Mouse (Mus musculus) mesoderm, embryonic 11.5 days (tissue): ENCODE measurements at regions not wholly inside any gene's neighbourhood (a gene's known extent, or its start where the extent isn't known, plus 50 kb on each side); places are given as distances from the start of the nearest gene placed in this dataset.

ENCODE experiments used
- DNase-seq: peaks from one replicate; pipeline ENCODE4 v3.0.0-alpha.2; 2012; ENCODE audit warnings: low read depth, low spot score

DNA sequence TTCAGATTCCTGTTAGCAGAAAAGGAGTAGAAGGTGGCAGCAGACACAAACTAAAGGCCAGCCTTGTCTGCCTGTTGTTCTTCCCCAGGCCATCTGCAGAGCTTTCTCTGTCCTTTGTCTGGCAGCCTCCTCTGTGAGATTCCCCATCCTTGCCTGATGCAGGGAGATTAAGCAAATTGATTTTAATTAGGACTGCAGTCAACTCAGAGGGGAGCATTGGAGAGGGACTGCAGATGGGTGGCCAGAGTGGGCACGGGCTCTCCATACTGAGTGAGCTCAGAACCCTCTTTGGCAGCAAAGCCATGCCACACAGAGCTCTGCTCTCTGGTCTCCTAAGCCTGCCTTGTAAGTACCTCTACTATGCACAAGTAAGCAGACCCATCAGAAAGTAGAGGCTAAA lies 158.5 kb downstream of the Maf start:
- DNase-seq: no peak

DNA sequence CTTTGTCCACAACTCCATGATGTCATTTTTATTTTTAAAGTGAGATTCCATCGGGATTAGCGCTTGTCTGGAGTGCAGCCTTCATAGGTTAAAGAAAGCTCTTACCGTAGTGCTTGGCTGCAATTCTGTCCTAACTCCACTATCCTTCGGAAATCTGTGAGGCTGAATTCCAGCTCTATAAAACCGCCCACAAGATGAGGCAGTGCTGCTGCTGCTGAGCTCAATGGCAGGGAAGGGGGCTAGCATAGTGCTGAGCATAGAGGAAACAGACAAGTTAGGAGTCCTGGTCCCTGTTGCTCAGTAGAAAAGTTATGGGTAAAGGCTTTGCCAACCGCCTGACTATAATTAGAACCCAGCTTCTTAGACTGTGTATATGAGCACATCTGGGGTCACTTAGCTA lies 163.5 kb downstream of the Maf start:
- no peak for DNase-seq

DNA sequence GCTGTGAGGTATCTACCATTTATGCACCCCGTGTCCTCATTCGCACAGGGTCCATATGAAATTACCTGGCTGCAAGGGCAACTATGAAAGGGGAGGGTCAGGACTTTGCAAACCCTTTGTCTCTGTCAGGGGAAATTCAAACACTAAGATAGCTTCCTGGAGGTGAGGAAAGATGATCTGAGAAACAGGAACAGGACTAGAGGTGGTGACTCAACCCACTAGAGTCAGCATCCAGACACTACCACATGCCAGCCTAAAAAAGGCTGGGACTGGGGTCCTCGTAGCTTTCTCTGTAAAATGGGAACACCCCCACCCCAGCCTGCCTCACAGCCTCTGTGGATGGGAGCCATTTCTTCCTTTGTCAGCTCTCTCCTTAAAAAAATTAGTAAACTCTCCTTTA lies 164.7 kb downstream of the Maf start:
- no peak for DNase-seq

DNA sequence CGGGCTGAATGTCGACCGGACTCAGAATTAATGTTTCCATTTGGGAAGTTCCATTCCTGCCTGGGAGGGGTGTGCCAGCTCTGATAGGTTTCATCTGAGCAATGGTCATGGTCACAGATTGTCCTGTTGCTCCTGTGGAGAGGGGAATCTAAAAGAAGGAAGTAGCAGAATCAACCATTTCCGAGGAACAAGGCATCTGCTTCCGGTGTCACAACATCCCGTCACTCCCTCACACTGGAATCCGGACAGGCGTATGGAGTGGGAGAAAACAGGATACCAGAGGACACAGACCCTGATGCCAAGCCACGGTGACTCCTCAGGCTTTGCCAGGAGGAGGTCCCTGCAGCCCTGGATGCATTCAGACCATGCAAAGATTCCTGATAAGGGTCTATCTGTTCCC lies 168.0 kb downstream of the Maf start:
- DNase-seq: no peak

DNA sequence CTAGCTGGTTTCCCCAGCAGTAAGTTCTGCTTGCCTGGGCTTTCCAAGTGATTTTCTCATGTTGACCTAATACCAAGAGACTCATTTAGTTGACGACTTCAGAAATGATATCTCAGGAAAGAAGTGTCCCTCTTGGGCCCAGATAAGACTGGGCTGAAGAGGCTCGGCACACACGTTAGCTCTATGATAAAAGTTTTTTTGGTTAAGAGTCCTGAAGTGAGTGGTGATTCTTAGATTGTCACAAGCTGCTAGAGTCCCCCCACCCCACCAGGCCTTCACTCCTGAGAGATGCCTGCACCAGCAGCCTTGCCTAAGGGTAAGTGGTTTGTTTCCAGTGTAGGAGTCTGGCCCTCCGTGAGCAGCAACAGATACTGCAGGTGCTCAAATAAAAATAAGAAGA lies 169.4 kb downstream of the Maf start:
- no peak for DNase-seq

DNA sequence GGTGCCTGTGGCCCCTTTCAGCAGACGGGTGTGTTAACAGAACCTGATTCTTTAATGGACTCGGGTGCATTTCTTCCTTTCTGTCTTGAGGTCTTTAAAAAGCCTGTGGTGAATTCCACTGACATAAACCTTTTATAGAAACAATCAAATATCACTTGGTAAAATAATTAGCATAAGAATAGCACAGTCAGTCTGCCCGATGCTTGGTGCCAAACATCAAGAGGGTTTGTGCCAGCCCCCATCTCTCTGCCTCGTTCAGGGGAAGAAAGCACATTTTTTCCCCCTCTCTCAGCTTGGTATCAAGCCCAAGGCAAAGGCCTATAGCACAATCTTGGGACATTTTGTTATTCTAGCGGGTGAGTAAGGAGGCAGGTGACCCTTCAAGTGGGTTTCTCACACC lies 169.8 kb downstream of the Maf start:
- no peak for DNase-seq

DNA sequence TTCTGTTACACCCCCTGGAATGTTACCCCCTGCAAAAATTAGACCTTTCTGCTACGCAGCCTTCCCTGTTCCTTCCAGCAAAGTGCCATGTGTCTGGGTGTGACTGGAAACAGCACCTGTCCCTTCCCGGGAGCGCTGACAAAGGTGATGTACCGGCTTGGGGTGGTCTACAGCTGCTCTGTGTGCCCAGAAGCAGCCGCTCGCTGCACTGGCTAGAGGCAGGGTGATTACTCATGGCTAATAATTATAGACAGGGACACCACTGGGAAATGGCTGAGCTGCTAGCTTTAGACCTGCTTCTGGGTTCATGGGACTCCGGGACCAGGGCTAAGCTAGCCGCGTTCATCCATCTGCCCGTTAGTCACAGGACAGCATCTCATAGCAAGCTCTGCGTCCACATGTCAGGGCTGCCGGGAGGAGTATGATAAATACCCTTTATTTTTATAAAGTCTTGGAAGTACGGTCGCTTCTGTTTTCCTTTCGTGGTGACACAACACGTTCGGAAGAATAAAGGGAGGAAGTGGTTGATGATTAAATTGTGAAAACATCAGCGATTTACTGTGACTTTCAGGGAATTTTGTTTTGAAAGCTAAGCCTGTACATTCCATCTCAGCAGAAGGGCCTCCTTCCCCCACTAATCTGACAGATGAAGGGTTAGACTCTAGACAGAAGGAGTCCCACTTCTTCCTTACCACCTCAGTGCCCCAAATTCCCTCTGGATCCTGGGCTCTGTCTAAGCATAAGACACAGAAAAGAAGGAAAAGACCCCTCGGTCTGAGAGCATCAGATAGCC lies 170.8 kb downstream of the Maf start:
- no peak for DNase-seq

DNA sequence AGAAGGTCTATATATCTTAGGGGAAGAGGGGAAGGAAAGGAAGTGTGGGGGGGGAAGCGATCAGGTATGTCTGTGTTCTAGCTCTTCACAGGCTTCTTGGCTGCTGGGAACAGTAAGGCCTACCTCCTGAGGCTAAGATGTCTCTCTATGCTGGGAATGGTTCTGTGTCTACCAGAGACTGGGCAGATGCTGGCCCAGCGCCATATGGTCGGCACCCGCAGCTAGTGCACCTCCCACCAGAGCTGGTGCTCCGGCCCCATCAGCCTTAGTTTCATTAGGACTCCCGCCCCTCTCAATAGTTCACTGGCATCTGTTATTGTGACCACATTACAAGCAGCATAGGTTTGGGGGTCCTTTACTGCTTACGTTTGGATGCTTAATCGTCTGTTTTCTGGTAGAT lies 171.6 kb downstream of the Maf start:
- no peak for DNase-seq

DNA sequence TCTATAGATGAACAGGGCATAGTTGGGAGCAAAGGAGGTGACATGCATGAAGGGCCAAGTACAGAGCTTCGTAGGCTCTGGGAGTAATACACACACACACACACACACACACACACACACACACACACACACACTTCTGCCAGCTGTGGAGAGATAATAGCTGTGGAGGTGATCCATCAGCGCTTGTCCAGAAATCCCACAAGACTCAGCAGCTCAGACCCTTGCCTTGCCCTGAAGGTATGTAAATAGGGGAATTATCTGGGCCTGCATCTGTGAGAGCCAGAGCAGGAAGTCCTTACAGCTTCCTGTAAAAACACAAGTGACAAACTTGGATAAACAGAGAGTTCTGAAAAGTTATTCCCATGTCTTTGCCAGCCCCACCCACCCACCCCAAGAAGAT lies 173.6 kb downstream of the Maf start:
- DNase-seq: no peak

DNA sequence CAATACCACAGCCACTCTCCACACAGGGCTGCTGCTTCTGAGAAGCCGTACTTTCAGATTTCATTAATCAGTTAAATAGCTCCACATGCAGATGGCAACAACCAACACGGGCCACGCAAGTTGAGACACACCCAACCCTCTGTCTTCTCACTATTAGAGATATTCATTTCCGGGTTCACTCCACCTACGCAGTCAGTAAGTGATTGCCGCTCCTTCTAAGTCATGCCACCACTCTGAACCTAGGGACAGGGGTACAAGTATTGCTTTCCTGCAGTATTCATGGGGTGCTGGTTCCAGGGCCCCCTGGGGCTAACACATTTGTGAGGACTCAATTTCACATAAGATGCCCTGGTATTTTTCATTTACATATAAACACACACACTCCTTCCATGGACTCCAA lies 176.3 kb downstream of the Maf start:
- no peak for DNase-seq

DNA sequence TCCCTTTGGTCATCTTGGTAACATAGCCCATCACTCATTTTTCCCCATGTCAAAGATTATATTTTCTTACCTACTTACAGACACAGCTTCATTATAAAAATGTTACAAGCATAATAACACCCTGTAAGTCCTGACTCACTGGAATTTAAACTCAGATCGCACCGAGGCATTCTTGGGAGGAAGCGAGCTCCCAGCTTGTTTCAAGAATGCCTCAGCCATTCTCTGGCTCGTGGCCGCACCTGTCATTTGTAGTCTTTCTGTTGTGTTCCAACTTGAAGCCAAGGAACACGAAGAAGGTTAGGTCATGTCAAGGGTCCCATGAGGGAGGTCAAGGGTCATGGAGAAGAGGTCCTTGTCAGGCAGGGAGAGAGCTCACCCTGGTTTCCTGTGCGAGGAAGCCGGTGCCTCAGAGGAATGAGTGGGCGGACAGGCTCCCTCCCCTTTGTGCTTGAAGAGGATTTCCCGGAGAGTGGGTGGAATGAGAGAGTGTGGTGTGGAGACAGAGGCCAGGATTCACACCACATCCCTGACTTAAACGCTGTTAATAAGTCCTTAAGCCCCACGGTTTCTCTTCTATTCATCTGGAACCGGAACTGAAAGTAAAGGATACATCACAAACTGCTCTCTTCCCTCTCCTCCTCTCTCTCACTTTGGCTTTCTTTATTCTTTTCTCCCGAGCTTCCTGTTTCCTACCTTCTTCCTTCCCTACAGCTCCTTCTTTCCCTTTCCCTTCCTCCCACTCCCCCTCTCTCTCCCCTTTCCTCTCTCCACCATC lies 177.8 kb downstream of the Maf start:
- DNase-seq: no peak

DNA sequence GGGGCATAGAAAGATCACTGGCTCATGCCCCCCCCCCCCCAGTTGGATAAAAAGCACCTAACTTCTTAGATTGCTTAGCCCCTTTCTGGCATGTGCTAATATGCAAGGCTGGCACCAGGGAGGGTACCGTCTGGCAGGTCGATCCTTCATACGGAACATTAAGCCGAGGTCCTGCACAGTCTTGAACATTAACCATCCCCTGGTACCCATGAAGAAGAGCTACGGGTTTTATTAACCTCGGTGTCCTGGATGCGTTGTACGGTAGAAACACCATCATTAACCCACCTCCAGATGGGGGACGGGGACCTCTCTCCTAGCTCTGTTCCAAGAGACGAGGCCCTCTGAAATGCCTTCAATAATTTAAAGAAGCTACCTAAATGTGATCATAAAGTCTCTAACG lies 178.7 kb downstream of the Maf start:
- no peak for DNase-seq

DNA sequence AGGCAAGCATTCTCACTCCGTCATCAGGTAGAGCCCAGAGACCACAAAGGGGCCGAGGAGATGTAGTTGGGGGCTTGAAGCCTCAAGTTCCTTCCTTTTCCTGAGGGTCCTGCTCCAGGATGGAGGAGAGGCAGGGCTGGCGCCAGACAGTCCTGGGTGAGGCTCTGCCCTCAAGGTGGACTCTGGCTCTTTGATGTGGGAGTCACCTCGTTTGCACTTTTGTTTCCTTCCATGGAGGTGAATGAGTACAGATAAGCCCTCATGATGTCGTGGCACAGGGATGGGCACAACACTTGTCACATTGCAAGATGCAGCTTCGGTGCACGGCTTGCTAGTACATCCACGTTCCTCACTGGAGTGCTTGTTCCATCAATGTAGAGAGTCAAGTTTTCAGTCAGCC lies 182.4 kb downstream of the Maf start:
- DNase-seq: no peak

DNA sequence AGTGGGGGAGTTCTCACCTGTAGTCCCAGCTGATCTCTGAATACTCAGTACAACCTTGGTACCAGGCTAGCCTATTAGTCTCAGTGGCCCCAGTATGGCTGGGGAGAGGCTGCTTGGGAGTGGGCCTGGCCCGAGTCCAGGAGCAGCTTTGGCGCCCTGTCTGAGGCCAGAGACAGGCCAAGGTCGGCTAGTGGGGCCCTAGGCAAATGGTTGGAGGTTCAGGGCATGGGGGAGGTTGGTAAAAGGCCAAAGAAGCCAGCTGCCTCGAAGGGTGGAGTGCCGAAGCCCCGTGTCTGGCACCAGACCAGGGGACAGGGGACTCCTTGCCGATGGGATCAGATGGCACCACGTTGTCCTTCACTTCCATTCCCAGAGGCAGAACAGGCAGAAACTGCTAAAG lies 182.9 kb downstream of the Maf start:
- DNase-seq: no peak

DNA sequence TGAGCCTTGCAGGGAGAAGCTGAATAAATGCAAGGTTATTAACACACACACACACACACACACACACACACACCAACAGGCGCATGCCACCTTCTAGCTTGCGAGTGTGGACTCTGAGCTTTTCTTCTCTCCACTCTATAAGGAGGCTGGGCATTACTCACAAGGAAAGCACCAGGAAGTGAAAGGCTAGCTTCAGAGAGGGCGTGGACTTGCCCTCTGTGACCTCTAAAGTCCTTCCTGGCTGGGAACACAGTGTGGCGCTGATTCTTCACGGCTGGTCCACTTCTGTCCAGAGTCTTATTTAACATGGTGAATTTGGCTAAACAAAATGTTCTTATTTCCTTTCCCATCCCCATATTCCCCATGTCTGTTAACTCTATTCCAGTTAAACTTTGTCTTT lies 185.1 kb downstream of the Maf start:
- DNase-seq: no peak

DNA sequence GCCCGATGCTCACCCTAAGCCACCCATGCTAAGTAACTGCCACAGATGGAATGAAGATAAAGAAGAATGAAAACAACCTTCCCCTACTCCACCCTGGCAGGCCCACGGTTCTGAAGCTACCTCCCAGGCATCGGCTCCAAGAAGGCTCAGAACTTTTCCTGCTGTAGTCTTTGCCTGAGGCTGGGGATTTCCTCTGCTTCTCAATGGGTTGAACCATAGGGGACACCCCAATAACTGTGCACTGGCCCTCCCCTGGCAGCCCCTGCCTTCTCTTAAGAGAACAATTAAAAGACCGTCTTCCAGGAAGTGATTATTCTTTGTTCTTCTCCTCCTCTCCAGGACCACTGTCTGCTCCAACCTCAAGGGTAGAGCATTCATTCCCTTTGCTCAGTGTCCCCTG lies 191.9 kb downstream of the Maf start:
- no peak for DNase-seq

DNA sequence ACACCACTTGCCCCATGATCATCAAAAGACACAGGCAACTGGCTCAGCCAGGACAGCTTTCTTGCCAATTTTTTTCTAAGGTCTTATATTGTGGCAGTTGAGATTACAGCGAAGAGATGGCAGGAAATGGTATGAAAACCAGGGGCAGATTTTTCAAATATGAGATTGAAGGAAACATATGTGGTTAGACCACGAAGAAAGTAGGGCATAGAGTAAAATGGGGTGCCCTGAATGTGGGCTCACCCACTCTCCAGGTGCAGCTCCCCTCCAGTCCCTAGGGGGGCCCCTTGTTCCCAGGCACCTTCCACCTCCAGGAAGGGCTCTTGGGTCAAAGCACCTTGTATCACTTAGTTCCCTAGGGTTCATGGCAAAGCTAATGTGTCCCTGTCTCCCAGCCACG lies 193.1 kb downstream of the Maf start:
- no peak for DNase-seq

DNA sequence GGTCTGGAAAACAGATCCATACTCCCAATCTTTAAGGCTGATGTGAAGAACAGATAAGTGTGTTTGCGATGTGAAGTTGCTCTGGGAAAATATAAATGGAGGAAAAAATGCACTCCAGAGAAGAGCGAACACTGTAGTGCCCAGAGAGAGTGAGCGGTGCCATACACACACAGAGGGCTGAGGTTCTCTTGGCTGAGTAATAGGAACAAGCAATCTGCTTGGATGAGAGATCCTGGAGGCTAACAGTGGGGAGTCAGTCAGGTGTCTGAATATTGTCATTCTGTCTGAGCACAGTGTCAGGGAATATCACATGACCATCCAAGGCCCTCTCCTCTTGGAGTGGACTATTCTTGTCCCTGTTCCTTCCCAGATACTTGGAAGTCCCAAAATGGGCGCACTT lies 200.4 kb downstream of the Maf start:
- DNase-seq: no peak

DNA sequence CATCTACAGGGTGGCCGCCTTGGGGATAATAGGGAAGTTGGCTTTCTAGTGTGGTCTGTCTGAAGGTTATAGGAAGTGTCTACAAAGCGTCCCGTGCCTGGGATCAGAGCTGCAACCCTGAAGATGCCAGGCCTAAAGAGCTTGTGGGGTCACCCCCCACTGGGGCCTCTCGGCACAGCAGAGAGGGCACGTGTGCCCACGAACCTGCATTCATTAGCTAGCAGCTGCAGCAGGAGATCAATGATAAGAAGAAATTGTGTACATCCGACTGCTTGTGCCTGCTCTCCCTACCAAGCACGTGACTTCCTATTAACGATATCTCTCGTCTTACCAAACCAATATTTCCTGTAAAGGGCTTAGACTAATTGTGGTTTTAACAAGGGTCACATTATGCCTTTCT lies 200.9 kb downstream of the Maf start:
- no peak for DNase-seq

DNA sequence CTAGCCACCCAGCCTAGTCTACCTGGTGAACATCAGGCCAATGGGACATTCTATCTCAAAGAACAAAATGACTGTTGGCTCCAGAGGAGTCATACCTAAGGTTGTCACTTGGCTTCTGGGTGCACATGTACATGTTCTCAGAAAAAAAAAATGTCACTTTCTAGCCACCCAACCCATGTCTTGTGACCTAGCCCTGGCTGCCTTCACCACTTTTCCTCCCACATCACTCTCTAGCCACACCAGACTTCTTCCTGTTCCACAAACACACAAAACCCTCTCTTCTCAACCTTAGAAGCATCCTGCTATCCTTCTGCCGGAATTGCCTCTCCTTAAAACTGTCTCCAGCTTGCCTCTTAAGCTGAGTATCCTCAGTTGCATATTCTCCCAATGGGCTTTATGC lies 211.6 kb downstream of the Maf start:
- no peak for DNase-seq

DNA sequence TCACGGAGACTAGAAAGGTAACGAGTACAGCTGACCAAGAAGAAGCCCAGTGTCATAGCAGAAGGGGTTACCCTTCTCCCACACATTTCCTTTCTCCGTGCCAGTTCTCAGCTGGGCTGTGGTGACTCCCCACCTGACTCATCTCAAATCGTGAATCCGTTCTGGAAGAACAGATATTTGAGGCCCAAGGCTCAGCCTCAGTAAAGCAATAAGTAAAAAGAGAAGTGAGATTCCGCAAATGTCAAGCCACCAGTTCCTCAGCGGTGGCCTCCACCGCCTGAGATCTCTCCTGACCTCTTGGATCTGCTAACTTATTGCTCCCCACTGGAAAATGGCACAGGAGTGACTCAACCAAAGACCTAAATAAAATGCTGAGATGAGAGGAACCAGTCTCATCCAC lies 213.2 kb downstream of the Maf start:
- DNase-seq: no peak

DNA sequence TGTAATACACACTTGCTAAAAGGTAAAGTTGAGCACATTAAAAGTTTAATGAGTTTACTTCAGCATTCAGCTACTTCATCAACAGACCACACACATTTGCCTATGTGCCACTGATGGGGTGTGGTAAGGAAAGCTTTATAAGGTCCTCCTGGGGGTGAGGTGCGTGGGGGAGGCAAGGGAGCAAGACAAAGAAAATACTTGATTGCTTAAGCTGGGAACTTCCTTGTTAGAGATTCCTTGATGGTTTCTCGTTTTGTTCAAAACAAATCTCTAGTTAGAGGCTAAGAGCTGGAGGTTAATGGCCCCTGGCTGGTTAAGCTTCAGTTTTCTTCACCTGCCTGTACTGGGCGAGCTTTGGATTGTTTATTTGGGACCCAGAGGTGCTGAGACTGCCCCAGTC lies 220.7 kb downstream of the Maf start:
- no peak for DNase-seq

DNA sequence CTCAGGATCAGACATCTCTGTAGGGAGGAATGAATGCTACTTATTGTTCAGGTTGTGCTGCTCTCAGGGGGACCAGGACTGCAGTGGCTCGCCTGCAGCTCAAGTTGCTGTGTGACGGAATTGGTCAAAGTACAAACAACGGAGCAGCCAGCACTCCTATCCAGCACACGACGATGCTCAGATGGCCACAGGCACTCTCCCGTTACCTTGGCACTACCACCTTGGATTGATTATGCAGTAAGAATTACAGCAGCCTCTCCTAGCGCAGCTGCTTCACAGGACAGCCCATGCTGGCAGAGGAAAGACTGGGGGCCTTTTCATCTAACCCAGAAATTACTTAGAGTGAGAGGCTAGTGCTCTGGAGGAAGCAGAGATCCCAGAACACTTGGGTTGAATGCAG lies 226.5 kb downstream of the Maf start:
- peak; percentile 31 for DNase-seq
